In the genomic region with DNA sequence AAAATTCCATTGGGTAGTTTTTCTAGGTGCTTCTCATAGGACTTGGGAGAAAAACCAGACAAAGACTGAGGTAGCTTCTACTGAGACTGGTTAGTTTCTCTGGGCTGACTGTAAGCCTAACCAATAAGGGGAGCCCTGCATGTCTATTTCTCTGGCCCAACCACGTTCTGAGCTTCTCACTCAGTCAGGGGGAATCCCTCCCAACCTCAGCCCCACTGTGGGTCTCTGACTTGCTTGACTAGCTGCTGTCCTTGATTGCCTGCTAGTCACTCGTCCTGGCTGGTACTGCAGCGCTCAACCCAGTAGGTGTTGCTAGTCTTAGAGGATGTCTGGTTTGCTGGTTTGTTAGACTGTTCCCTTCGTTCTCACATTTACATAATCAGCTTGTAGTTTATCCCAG, we compare ENCODE assay signal across 20 mouse cellular contexts.
DNase-seq lines count a peak whose midpoint lies in the region; ATAC-seq lines count a peak whose summit lies in the region.
"Had no signal": no experiment of that assay in that cellular context is flagged by ENCODE, and none has a peak within 500 bp of the region (broad histone marks: within the 10 kb centered on the region; RNA-seq: fewer than 3 reads in every experiment).

No protein-coding gene starts in this region.

- ATAC-seq in CD4-positive, CD25-positive, alpha-beta regulatory T cell, adult 4 months: peak; percentile 76
- ATAC-seq: forebrain, embryonic 13.5 days; forebrain, embryonic 16.5 days; intestine, postnatal 0 days had no signal

- DNase-seq in spleen, postnatal 36 days (ENCODE audit: low spot score in 2 of 2): peak; percentile 37 to 42
- DNase-seq in spleen, adult 12 weeks (ENCODE audit: low spot score): no peak
- DNase-seq in induced T-regulatory cell, adult 2 months (ENCODE audit: low read depth): peak; percentile 57
- peak; percentile 54 for DNase-seq in splenic B cell, adult 2 months (ENCODE audit: low read depth, low spot score)
- no peak for DNase-seq in kidney, adult 11 months
- DNase-seq in liver: no peak
- no peak for DNase-seq in neural tube, embryonic 10.5 days (ENCODE audit: extremely low spot score, low spot score)
- DNase-seq: adrenal gland, postnatal 14 days; cerebellum, adult 11-12 months; cerebellum, adult 9-10 months; cerebellum, postnatal 14 days; gastrocnemius, postnatal 25 days; heart, adult 2 months had no signal

- no peaks in the 10 kb centered on the region for H3K36me3 ChIP-seq in splenic B cell, adult 2 months (ENCODE audit: control insufficient read depth, insufficient read depth, low read length, poor library complexity, severe bottlenecking)

- no peaks in the 10 kb centered on the region; the same call in 1 of the 2 replicates for H3K27me3 ChIP-seq in splenic B cell, adult 2 months (ENCODE audit: control insufficient read depth, insufficient read depth, low read length, poor library complexity, severe bottlenecking)
- H3K27me3 ChIP-seq: forebrain, embryonic 13.5 days; heart, embryonic 13.5 days; hindbrain, embryonic 12.5 days; hindbrain, embryonic 15.5 days had no signal

Comparison
In these comparisons a context has a peak if more than half of its experiments do, and no peak if none do; other contexts are left out.
1. DNase-seq: peak in spleen, postnatal 36 days (2 of 2), induced T-regulatory cell, adult 2 months (single experiment) and splenic B cell, adult 2 months (single experiment); none in spleen, adult 12 weeks (single experiment), kidney, adult 11 months (single experiment), liver (single experiment) and neural tube, embryonic 10.5 days (single experiment).